In genomic region chr6:115135332-115135649, GRCm38 (mm10) we compare ENCODE assay signal across 8 mouse cellular contexts. TPM values are rescaled to one million over a fixed set of nuclear protein-coding genes. Genes with fewer than 3 reads are reported as not detected.
A peak's percentile ranks its signal among the peaks of the same experiment; 100 is the strongest.
DNase-seq lines count a peak whose midpoint lies in the region; ATAC-seq and TF ChIP-seq lines count a peak whose summit lies in the region.

No protein-coding gene starts in this region.

- H3K9me3 ChIP-seq in limb, embryonic 14.5 days (ENCODE audit: control insufficient read depth, low read length), result no peaks in the 10 kb centered on the region
- no peaks in the 10 kb centered on the region for H3K9me3 ChIP-seq in stomach, postnatal 0 days (ENCODE audit: control insufficient read depth, low read length)

- peak overlapping the region; percentile 93 for H3K4me2 ChIP-seq in limb, embryonic 14.5 days (replicated peaks; ENCODE audit: low read depth, low read length, severe bottlenecking)
- H3K4me2 ChIP-seq in stomach, postnatal 0 days (replicated peaks; ENCODE audit: low read depth), result peak overlapping the region; percentile 82

- H3K4me1 ChIP-seq in thymus, adult 2 months (replicated peaks; ENCODE audit: control insufficient read depth, insufficient read depth, low read length), result peaks cover 7% of the 10 kb centered on the region
- 0 out of 2 replicates have a peak, but pooled peaks cover 8% of the 10 kb centered on the region for H3K4me1 ChIP-seq in limb, embryonic 14.5 days (ENCODE audit: control insufficient read depth, insufficient read depth, low read length)
- no peaks in the 10 kb centered on the region for H3K4me1 ChIP-seq in stomach, postnatal 0 days (replicated peaks; ENCODE audit: control insufficient read depth, insufficient read depth)

- no peak for TF ChIP-seq CTCF in gastrocnemius, adult 2 months (IDR thresholded peaks at IDR 0.05)
- TF ChIP-seq CTCF in thymus, adult 2 months (IDR thresholded peaks at IDR 0.05; ENCODE audit: borderline replicate concordance, control insufficient read depth, extremely low read depth, insufficient read depth, low read length, poor library complexity), result no peak
- no peak for TF ChIP-seq CTCF in stomach, postnatal 0 days (IDR thresholded peaks at IDR 0.05; ENCODE audit: low read depth)

- DNase-seq in gastrocnemius, adult 2 months, result peak; percentile 17
- DNase-seq in gastrocnemius, adult 18-20 months (ENCODE audit: low spot score), result no peak
- no peak for DNase-seq in thymus, adult 2 months
- no peak for DNase-seq in thymus, postnatal 14 days
- DNase-seq in limb, embryonic 14.5 days (ENCODE audit: low spot score), result no peak
- DNase-seq in stomach, postnatal 0 days (ENCODE audit: low spot score), result no peak
- no peak for DNase-seq in right cerebral cortex, postnatal 4 days
- DNase-seq in right cerebral cortex, postnatal 25 days, result no peak

- H3K27me3 ChIP-seq in thymus, adult 2 months (ENCODE audit: control insufficient read depth, insufficient read depth, low read length), result peaks cover 10% of the 10 kb centered on the region
- peaks cover 40% of the 10 kb centered on the region for H3K27me3 ChIP-seq in limb, embryonic 14.5 days (ENCODE audit: control insufficient read depth, insufficient read depth, low read length)
- H3K27me3 ChIP-seq in stomach, postnatal 0 days (ENCODE audit: control insufficient read depth, insufficient read depth, low read length), result no peaks in the 10 kb centered on the region

- peak overlapping the region; percentile 73 for H3K4me3 ChIP-seq in gastrocnemius, adult 2 months
- peak overlapping the region; percentile 45 for H3K4me3 ChIP-seq in thymus, adult 2 months (ENCODE audit: control insufficient read depth, insufficient read depth, low read length)
- peak overlapping the region; percentile 62 for H3K4me3 ChIP-seq in limb, embryonic 14.5 days (replicated peaks; ENCODE audit: low read length)
- H3K4me3 ChIP-seq in stomach, postnatal 0 days (ENCODE audit: low read depth, low read length), result peak overlapping the region; percentile 60

- no peaks in the 10 kb centered on the region for H3K36me3 ChIP-seq in thymus, adult 2 months (ENCODE audit: control insufficient read depth, insufficient read depth, low read length)
- H3K36me3 ChIP-seq in limb, embryonic 14.5 days (ENCODE audit: control insufficient read depth, insufficient read depth, low read length), result no peaks in the 10 kb centered on the region
- no peaks in the 10 kb centered on the region for H3K36me3 ChIP-seq in stomach, postnatal 0 days (ENCODE audit: control insufficient read depth, insufficient read depth, low read length)

- ATAC-seq in limb, embryonic 14.5 days (ENCODE audit: low FRiP score, low read depth), result peak; percentile 39; the same call in 1 of the 2 replicates
- ATAC-seq in stomach, postnatal 0 days (ENCODE audit: low FRiP score, low TSS enrichment), result 0 out of 2 replicates have a peak, but pooled peaks have one; percentile 29

- TF ChIP-seq POLR2A in thymus, adult 2 months (IDR thresholded peaks at IDR 0.05; ENCODE audit: control insufficient read depth, extremely low read depth, insufficient read depth, low read length, poor library complexity), result no peak
- no peak for TF ChIP-seq POLR2A in limb, embryonic 14.5 days (IDR thresholded peaks at IDR 0.05; ENCODE audit: borderline replicate concordance, extremely low read depth, insufficient read depth, insufficient read length)

- WGBS in thymus, adult 2 months, result 8% methylated on average over 27 of the region's 27 CpGs
- WGBS in limb, embryonic 14.5 days, result 4% methylated on average over 27 of the region's 27 CpGs
- 3% methylated on average over 27 of the region's 27 CpGs for WGBS in stomach, postnatal 0 days

- H3K9ac ChIP-seq in limb, embryonic 14.5 days (ENCODE audit: low read depth, low read length, severe bottlenecking), result peak overlapping the region; percentile 47
- peak overlapping the region; percentile 58 for H3K9ac ChIP-seq in stomach, postnatal 0 days (ENCODE audit: low read length)

- TF ChIP-seq EP300 in stomach, postnatal 0 days (optimal IDR thresholded peaks at IDR 0.05), result no peak

- no peak overlapping the region for H3K27ac ChIP-seq in gastrocnemius, adult 2 months
- H3K27ac ChIP-seq in thymus, adult 2 months (ENCODE audit: control insufficient read depth, insufficient read depth, low read length), result no peak overlapping the region
- no peak overlapping the region for H3K27ac ChIP-seq in limb, embryonic 14.5 days (replicated peaks; ENCODE audit: low read depth, low read length)
- no peak overlapping the region for H3K27ac ChIP-seq in stomach, postnatal 0 days (replicated peaks)

- intact Hi-C loops in gastrocnemius, adult 2 months (cut with DNase I), result no loop called here

RNA-seq across cellular contexts. Expression of gene Syn2, which starts 0.6 kb away (rescaled TPM):
- 1 to 10 TPM in 1 of 2 experiments, under 1 TPM in 1; 0.87 to 1.5 TPM for total RNA-seq in gastrocnemius, adult 2 months (2021)
- total RNA-seq in gastrocnemius, adult 18-20 months (2021), result under 1 TPM; 0.34 to 0.40 TPM
- 1.7 and 2.1 TPM in 2 replicates for polyA plus RNA-seq in thymus, adult 2 months (2012; rRNA removed)
- 1.6 TPM in 2 replicates for polyA plus RNA-seq in limb, embryonic 14.5 days (2012; rRNA removed)
- polyA plus RNA-seq in limb, embryonic 14.5 days (2014; fragmentation: Nextera tagmentation; extraction: Ambion mirVana), result 0.91 and 1.2 TPM in 2 replicates
- 4.5 and 4.7 TPM in 2 replicates for polyA plus RNA-seq in stomach, postnatal 0 days (2015; fragmentation: Nextera tagmentation; extraction: Ambion mirVana)
